Mouse (Mus musculus) heart, embryonic 16.5 days (tissue): Measurements from ENCODE around the gene Hebp1. TPM values are rescaled to one million over a fixed set of nuclear protein-coding genes. Genes with fewer than 3 reads are reported as not detected.
A peak's percentile ranks its signal among the peaks of the same experiment; 100 is the strongest.

Source experiments
- ATAC-seq: fragments of 200-750 bp; cut with Nextera tagmentation; replicated peaks from 2 replicates; pipeline ENCODE4 v1.8.0; 2017; ENCODE audit warnings: moderate number of reproducible peaks; ENCODE audit not compliant: insufficient read depth, low FRiP score; ENCODE audit errors: extremely low read depth
- H3K27ac ChIP-seq: fragments of 300-500 bp; sonication (generic); 2 replicates; pipeline ENCODE4 v1.5.1; 2014; ENCODE audit warnings: mild to moderate bottlenecking, low read length, control low read depth, moderate library complexity
- H3K27me3 ChIP-seq: fragments of 300-500 bp; sonication (generic); 2 replicates; pipeline ENCODE4 v1.6.1; 2014; ENCODE audit warnings: low read length, mixed read lengths; ENCODE audit not compliant: control insufficient read depth, insufficient read depth
- H3K36me3 ChIP-seq: fragments of 300-500 bp; sonication (generic); 2 replicates; pipeline ENCODE4 v1.6.1; 2014; ENCODE audit not compliant: control insufficient read depth, insufficient read depth
- H3K4me1 ChIP-seq: fragments of 300-500 bp; sonication (generic); 2 replicates; pipeline ENCODE4 v1.6.1; 2014; ENCODE audit warnings: low read length, mixed read lengths; ENCODE audit not compliant: control insufficient read depth, insufficient read depth
- H3K4me2 ChIP-seq: fragments of 300-500 bp; sonication (generic); 2 replicates; pipeline ENCODE4 v1.6.1; 2014; ENCODE audit warnings: low read depth, mild to moderate bottlenecking, control low read depth, low read length
- H3K4me3 ChIP-seq: fragments of 300-500 bp; sonication (generic); 2 replicates; pipeline ENCODE4 v1.5.1; 2014; ENCODE audit warnings: mild to moderate bottlenecking, control low read depth, low read length
- H3K9ac ChIP-seq: fragments of 300-500 bp; sonication (generic); 2 replicates; pipeline ENCODE4 v1.6.1; 2014; ENCODE audit warnings: low read length, control low read depth
- H3K9me3 ChIP-seq: fragments of 300-500 bp; sonication (generic); replicated peaks from 2 replicates; pipeline ENCODE4 v1.6.1; 2016; ENCODE audit warnings: low read length; ENCODE audit not compliant: control insufficient read depth
- WGBS: fragments of 180-500 bp; shearing (Covaris S2); extraction: QIAGEN DNeasy Blood & Tissue Kit; methylation state at CpG from one replicate; pipeline ENCODE4 v1.1.7; 2014; 5-methylcytosine and 5-hydroxymethylcytosine counted together
- polyA plus RNA-seq: library from polyadenylated mRNA; unstranded; fragments of >200 nt; fragmentation: Nextera tagmentation; extraction: Ambion mirVana; gene quantifications from 2 replicates; pipeline ENCODE4 v1.2.1, GENCODE M21; 2015

The Hebp1 gene
- polyA plus RNA-seq, 1 experiment from 2014 or later, result 15.1 TPM

GRCm38 (mm10) chr6:135145976-135146375 lies 51.8 kb downstream of the Hebp1 start:
- Histone ChIP-seq H3K9me3 (no peaks in the 10 kb centered on the region), H3K4me3 (no peak overlapping the region), H3K9ac (no peak overlapping the region), H3K27ac (no peak overlapping the region), H3K36me3 (no peaks in the 10 kb centered on the region), H3K4me2 (no peak overlapping the region), H3K4me1 (0 out of 2 replicates have a peak, but pooled peaks cover 2% of the 10 kb centered on the region), H3K27me3 (no peaks in the 10 kb centered on the region)
- WGBS, result 85% methylated on average over 5 of the region's 5 CpGs
- no peak for ATAC-seq

- H3K4me2 ChIP-seq, result no peak overlapping the region
- 0 out of 2 replicates have a peak, but pooled peaks cover 2% of the 10 kb centered on the region for H3K4me1 ChIP-seq
- ATAC-seq, result no peak
- H3K36me3 ChIP-seq, result no peaks in the 10 kb centered on the region
- H3K9ac ChIP-seq, result no peak overlapping the region
- H3K27ac ChIP-seq, result no peak overlapping the region
- no peaks in the 10 kb centered on the region for H3K27me3 ChIP-seq
- WGBS, result 6% methylated on average over 3 of the region's 3 CpGs
- H3K4me3 ChIP-seq, result no peak overlapping the region
- no peaks in the 10 kb centered on the region for H3K9me3 ChIP-seq
Observed at GRCm38 (mm10) chr6:135144516-135144915, 53.3 kb downstream of the Hebp1 start.

- H3K4me2 ChIP-seq, result no peak overlapping the region
- no peaks in the 10 kb centered on the region for H3K27me3 ChIP-seq
- H3K4me3 ChIP-seq, result no peak overlapping the region
- H3K36me3 ChIP-seq, result no peaks in the 10 kb centered on the region
- H3K27ac ChIP-seq, result no peak overlapping the region
- no peaks in the 10 kb centered on the region for H3K9me3 ChIP-seq
- WGBS, result 91% methylated on average over 5 of the region's 5 CpGs
- 0 out of 2 replicates have a peak, but pooled peaks cover 2% of the 10 kb centered on the region for H3K4me1 ChIP-seq
- no peak overlapping the region for H3K9ac ChIP-seq
- no peak for ATAC-seq
Observed at GRCm38 (mm10) chr6:135143151-135143550, 54.7 kb downstream of the Hebp1 start.

- no peaks in the 10 kb centered on the region for H3K27me3 ChIP-seq
- H3K9ac ChIP-seq, result no peak overlapping the region
- peaks cover 5% of the 10 kb centered on the region; the same call in 1 of the 2 replicates for H3K4me1 ChIP-seq
- no peak overlapping the region for H3K27ac ChIP-seq
- H3K4me2 ChIP-seq, result no peak overlapping the region
- H3K4me3 ChIP-seq, result no peak overlapping the region
- ATAC-seq, result no peak
- H3K9me3 ChIP-seq, result no peaks in the 10 kb centered on the region
- 61% methylated on average over 16 of the region's 16 CpGs for WGBS
- no peaks in the 10 kb centered on the region for H3K36me3 ChIP-seq
Observed at GRCm38 (mm10) chr6:135141451-135142147, 56.2 kb downstream of the Hebp1 start.

GRCm38 (mm10) chr6:135138746-135139145 lies 59.1 kb downstream of the Hebp1 start:
- Histone ChIP-seq H3K4me3 (no peak overlapping the region), H3K27me3 (no peaks in the 10 kb centered on the region), H3K36me3 (no peaks in the 10 kb centered on the region), H3K9me3 (no peaks in the 10 kb centered on the region), H3K4me2 (no peak overlapping the region), H3K27ac (no peak overlapping the region), H3K4me1 (peaks cover 9% of the 10 kb centered on the region; the same call in 1 of the 2 replicates), H3K9ac (no peak overlapping the region)
- WGBS, result 80% methylated on average over 14 of the region's 14 CpGs
- ATAC-seq, result no peak

- no peak overlapping the region for H3K27ac ChIP-seq
Observed at GRCm38 (mm10) chr6:135138207-135138606, 59.6 kb downstream of the Hebp1 start.

GRCm38 (mm10) chr6:135137736-135138135 lies 60.1 kb downstream of the Hebp1 start:
- H3K27ac ChIP-seq, result no peak overlapping the region
- no peak overlapping the region for H3K4me3 ChIP-seq
- no peak overlapping the region for H3K4me2 ChIP-seq
- no peaks in the 10 kb centered on the region for H3K27me3 ChIP-seq
- no peaks in the 10 kb centered on the region for H3K9me3 ChIP-seq
- WGBS, result 60% methylated on average over 9 of the region's 9 CpGs
- H3K9ac ChIP-seq, result no peak overlapping the region
- no peak for ATAC-seq
- no peaks in the 10 kb centered on the region for H3K36me3 ChIP-seq
- H3K4me1 ChIP-seq, result peaks cover 9% of the 10 kb centered on the region; the same call in 1 of the 2 replicates

More at GRCm38 (mm10) chr6:135138207-135138606, 59.6 kb downstream of the Hebp1 start:
- H3K9me3 ChIP-seq, result no peaks in the 10 kb centered on the region
- no peak overlapping the region for H3K9ac ChIP-seq
- no peak overlapping the region for H3K4me2 ChIP-seq
- ATAC-seq, result peak; percentile 24; the same call in 1 of the 2 replicates
- WGBS, result 48% methylated on average over 7 of the region's 7 CpGs
- H3K27me3 ChIP-seq, result no peaks in the 10 kb centered on the region
- H3K4me3 ChIP-seq, result no peak overlapping the region
- no peaks in the 10 kb centered on the region for H3K36me3 ChIP-seq
- peaks cover 9% of the 10 kb centered on the region; the same call in 1 of the 2 replicates for H3K4me1 ChIP-seq

- Histone ChIP-seq H3K9ac (peak overlapping the region; percentile 15; the same call in 1 of the 2 replicates), H3K27me3 (no peaks in the 10 kb centered on the region), H3K9me3 (no peaks in the 10 kb centered on the region), H3K4me2 (no peak overlapping the region), H3K27ac (peak overlapping the region; percentile 37; the same call in 1 of the 2 replicates), H3K4me3 (no peak overlapping the region), H3K4me1 (peaks cover 7% of the 10 kb centered on the region; the same call in 1 of the 2 replicates), H3K36me3 (no peaks in the 10 kb centered on the region)
- ATAC-seq, result peak; percentile 28; the same call in 1 of the 2 replicates
- 19% methylated on average over 11 of the region's 11 CpGs for WGBS
Observed at GRCm38 (mm10) chr6:135136439-135137161, 61.2 kb downstream of the Hebp1 start.

- Histone ChIP-seq H3K4me1 (peaks cover 7% of the 10 kb centered on the region; the same call in 1 of the 2 replicates), H3K4me2 (no peak overlapping the region), H3K27me3 (no peaks in the 10 kb centered on the region), H3K9me3 (no peaks in the 10 kb centered on the region), H3K36me3 (no peaks in the 10 kb centered on the region), H3K27ac (no peak overlapping the region), H3K4me3 (no peak overlapping the region), H3K9ac (no peak overlapping the region)
- ATAC-seq, result no peak
- 62% methylated on average over 4 of the region's 4 CpGs for WGBS
Observed at GRCm38 (mm10) chr6:135135735-135136134, 62.1 kb downstream of the Hebp1 start.
